Mouse (Mus musculus) cerebellum, postnatal 4 days (tissue): Measurements from ENCODE around the gene Gm2a.
"Not testable (repeated sequence)": the region's sequence is repeated elsewhere in the genome, so short reads cannot be mapped to it uniquely, and the experiment has no call there.

ENCODE experiments used
- DNase-seq, 2 experiments: peaks; one replicate each; pipeline ENCODE4 v3.0.0; 2022; ENCODE audit warnings: low spot score in 2 of 2, mixed read lengths in 1 of 2

Gm2a gene

GRCm38 (mm10) chr11:55096731-55097462, 1.0 kb upstream of the Gm2a start:
- DNase-seq: no peak

- DNase-seq: no peak
Measured at GRCm38 (mm10) chr11:55098189-55098915, 437 bp downstream of the Gm2a start.

GRCm38 (mm10) chr11:55099019-55099771, 1.3 kb downstream of the Gm2a start:
- no peak for DNase-seq

- no peak for DNase-seq
Measured at GRCm38 (mm10) chr11:55099868-55100267, 2.0 kb downstream of the Gm2a start.

- DNase-seq: no peak
Measured at GRCm38 (mm10) chr11:55102015-55102414, 4.1 kb downstream of the Gm2a start.

GRCm38 (mm10) chr11:55103229-55103628, 5.3 kb downstream of the Gm2a start:
- DNase-seq: no peak

- DNase-seq: no peak
Measured at GRCm38 (mm10) chr11:55105389-55105788, 7.5 kb downstream of the Gm2a start.

GRCm38 (mm10) chr11:55106636-55107035, 8.7 kb downstream of the Gm2a start:
- DNase-seq: no peak

GRCm38 (mm10) chr11:55109521-55110300, 11.8 kb downstream of the Gm2a start:
- no peak for DNase-seq

GRCm38 (mm10) chr11:55110566-55111169, 12.8 kb downstream of the Gm2a start:
- no peak for DNase-seq

- DNase-seq: no peak
Measured at GRCm38 (mm10) chr11:55113209-55113860, 15.4 kb downstream of the Gm2a start.

GRCm38 (mm10) chr11:55113861-55114250, 15.9 kb downstream of the Gm2a start:
- not testable (repeated sequence) for DNase-seq

- DNase-seq: no peak
Measured at GRCm38 (mm10) chr11:55114291-55114690, 16.4 kb downstream of the Gm2a start.

GRCm38 (mm10) chr11:55116004-55116403, 18.1 kb downstream of the Gm2a start:
- DNase-seq: no peak

- no peak for DNase-seq
Measured at GRCm38 (mm10) chr11:55117031-55117430, 19.1 kb downstream of the Gm2a start.

- DNase-seq: no peak
Measured at GRCm38 (mm10) chr11:55120279-55120678, 22.4 kb downstream of the Gm2a start.

- no peak for DNase-seq
Measured at GRCm38 (mm10) chr11:55120821-55121271, 22.9 kb downstream of the Gm2a start.

- DNase-seq: no peak
Measured at GRCm38 (mm10) chr11:55121430-55121829, 23.5 kb downstream of the Gm2a start.

- no peak for DNase-seq
Measured at GRCm38 (mm10) chr11:55126663-55127062, 28.7 kb downstream of the Gm2a start.

- no peak for DNase-seq
Measured at GRCm38 (mm10) chr11:55127937-55128336, 30.0 kb downstream of the Gm2a start.

GRCm38 (mm10) chr11:55128411-55128810, 30.5 kb downstream of the Gm2a start:
- no peak for DNase-seq
